Mouse (Mus musculus): ENCODE results near the gene Fam192a. TPM values are rescaled to one million over a fixed set of nuclear protein-coding genes. Genes with fewer than 3 reads are reported as not detected.

Gene Fam192a
- 10 to 100 TPM; 38.0 to 39.3 TPM for total RNA-seq (2021)
- long read RNA-seq, experiment 1, transcript Fam192a-201 (8 exons, 2,873 nt): major isoform, 19 of 32 reads
- long read RNA-seq, experiment 1, partial matches to known transcripts: 2 of 32 reads
- long read RNA-seq, experiment 1, other reads (novel, unspliced or antisense): 10 of 32 reads
- long read RNA-seq, experiment 2, transcript Fam192a-201 (8 exons, 2,873 nt): major isoform, 59 of 87 reads
- long read RNA-seq, experiment 2, partial matches to known transcripts: 3 of 87 reads
- long read RNA-seq, experiment 2, other reads (novel, unspliced or antisense): 25 of 87 reads

- peak; percentile 95 to 97 for DNase-seq (ENCODE audit: low spot score in 2 of 2)
Measured at GRCm38 (mm10) chr8:94601607-94602385, at the start of gene Fam192a, which contains the start of gene Rspry1. TSS of gene Fam192a (minus strand) at chr8:94601997. TSS of gene Rspry1 (plus strand) at chr8:94601937.

- no peak for DNase-seq (ENCODE audit: low spot score in 2 of 2)
Measured at GRCm38 (mm10) chr8:94649496-94649895, 47.7 kb upstream of the Fam192a start.

- no peak for DNase-seq (ENCODE audit: low spot score in 2 of 2)
Measured at GRCm38 (mm10) chr8:94646165-94646564, 44.4 kb upstream of the Fam192a start.

GRCm38 (mm10) chr8:94645202-94645601, 43.4 kb upstream of the Fam192a start:
- no peak for DNase-seq (ENCODE audit: low spot score in 2 of 2)

GRCm38 (mm10) chr8:94641938-94642337, 40.1 kb upstream of the Fam192a start:
- DNase-seq (ENCODE audit: low spot score in 2 of 2): no peak

GRCm38 (mm10) chr8:94641183-94641582, 39.4 kb upstream of the Fam192a start:
- peak in 1 of 2 experiments; percentile 9 for DNase-seq (ENCODE audit: low spot score in 2 of 2)

- DNase-seq (ENCODE audit: low spot score in 2 of 2): no peak
Measured at GRCm38 (mm10) chr8:94634211-94634610, 32.4 kb upstream of the Fam192a start.

- no peak for DNase-seq (ENCODE audit: low spot score in 2 of 2)
Measured at GRCm38 (mm10) chr8:94633564-94634194, 31.9 kb upstream of the Fam192a start.

GRCm38 (mm10) chr8:94624885-94625284, 23.1 kb upstream of the Fam192a start:
- no peak for DNase-seq (ENCODE audit: low spot score in 2 of 2)

- no peak for DNase-seq (ENCODE audit: low spot score in 2 of 2)
Measured at GRCm38 (mm10) chr8:94607064-94607463, 5.3 kb upstream of the Fam192a start.

- DNase-seq (ENCODE audit: low spot score in 2 of 2): no peak
Measured at GRCm38 (mm10) chr8:94604030-94604429, 2.2 kb upstream of the Fam192a start.

GRCm38 (mm10) chr8:94602471-94603131, 804 bp upstream of the Fam192a start:
- DNase-seq (ENCODE audit: low spot score in 2 of 2): peak in 1 of 2 experiments; percentile 38

- DNase-seq (ENCODE audit: low spot score in 2 of 2): peak in 1 of 2 experiments; percentile 38
Measured at GRCm38 (mm10) chr8:94601034-94601606, 677 bp downstream of the Fam192a start.

- DNase-seq (ENCODE audit: low spot score in 2 of 2): no peak
Measured at GRCm38 (mm10) chr8:94600478-94600877, 1.3 kb downstream of the Fam192a start.

GRCm38 (mm10) chr8:94594211-94594610, 7.6 kb downstream of the Fam192a start:
- DNase-seq (ENCODE audit: low spot score in 2 of 2): no peak

GRCm38 (mm10) chr8:94591691-94592090, 10.1 kb downstream of the Fam192a start:
- DNase-seq (ENCODE audit: low spot score in 2 of 2): no peak

GRCm38 (mm10) chr8:94584238-94584817, 17.5 kb downstream of the Fam192a start:
- DNase-seq (ENCODE audit: low spot score in 2 of 2): peak in 1 of 2 experiments; percentile 29

GRCm38 (mm10) chr8:94582569-94582968, 19.2 kb downstream of the Fam192a start:
- no peak for DNase-seq (ENCODE audit: low spot score in 2 of 2)

GRCm38 (mm10) chr8:94581820-94582483, 19.8 kb downstream of the Fam192a start:
- no peak for DNase-seq (ENCODE audit: low spot score in 2 of 2)

GRCm38 (mm10) chr8:94575148-94575547, 26.6 kb downstream of the Fam192a start:
- DNase-seq (ENCODE audit: low spot score in 2 of 2): no peak

All from adrenal gland, adult 18-20 months (tissue).